Mouse (Mus musculus) embryonic facial prominence, embryonic 10.5 days (tissue): ENCODE measurements at regions not wholly inside any gene's neighbourhood (a gene's known extent, or its start where the extent isn't known, plus 50 kb on each side); places are given as distances from the start of the nearest gene placed in this dataset.
A peak's percentile ranks its signal among the peaks of the same experiment; 100 is the strongest.

Source experiments
- DNase-seq: peaks from one replicate; pipeline ENCODE4 v3.0.0-alpha.2; 2017; ENCODE audit warnings: low spot score
- H3K27ac ChIP-seq: fragments of 300-500 bp; sonication (generic); replicated peaks from 2 replicates; pipeline ENCODE4 v1.5.1; 2016; ENCODE audit warnings: mild to moderate bottlenecking
- H3K27me3 ChIP-seq: fragments of 300-500 bp; sonication (generic); replicated peaks from 2 replicates; pipeline ENCODE4 v1.6.1; 2016; ENCODE audit warnings: low read depth, mild to moderate bottlenecking; ENCODE audit not compliant: poor library complexity, severe bottlenecking
- H3K36me3 ChIP-seq: fragments of 300-500 bp; sonication (generic); replicated peaks from 2 replicates; pipeline ENCODE4 v1.6.1; 2016; ENCODE audit warnings: mild to moderate bottlenecking, moderate library complexity
- H3K4me1 ChIP-seq: fragments of 300-500 bp; sonication (generic); 2 replicates; pipeline ENCODE4 v1.6.1; 2016
- H3K4me3 ChIP-seq: fragments of 300-500 bp; sonication (generic); 2 replicates; pipeline ENCODE4 v1.5.1; 2016; ENCODE audit warnings: mild to moderate bottlenecking, moderate library complexity
- H3K9me3 ChIP-seq: fragments of 300-500 bp; sonication (generic); 2 replicates; pipeline ENCODE4 v1.6.1; 2016; ENCODE audit warnings: mild to moderate bottlenecking
- WGBS: fragments of 180-500 bp; shearing (Covaris S2); methylation state at CpG from one replicate; pipeline ENCODE4 v1.1.7; 2016; 5-methylcytosine and 5-hydroxymethylcytosine counted together

- 70% methylated on average over 10 of the region's 10 CpGs for WGBS
- Histone ChIP-seq H3K27me3 (no peaks in the 10 kb centered on the region; the same call in 1 of the 2 replicates), H3K36me3 (no peaks in the 10 kb centered on the region), H3K4me3 (no peak overlapping the region), H3K27ac (peak overlapping the region; percentile 54), H3K9me3 (no peaks in the 10 kb centered on the region), H3K4me1 (peaks cover 49% of the 10 kb centered on the region)
- DNase-seq = no peak
These were observed 295.3 kb downstream of the Tns1 start for GRCm38 (mm10) chr1:73828996-73829395.

- Histone ChIP-seq H3K9me3 (no peaks in the 10 kb centered on the region), H3K4me3 (no peak overlapping the region), H3K36me3 (no peaks in the 10 kb centered on the region), H3K27me3 (no peaks in the 10 kb centered on the region; the same call in 1 of the 2 replicates), H3K27ac (peak overlapping the region; percentile 81), H3K4me1 (peaks cover 65% of the 10 kb centered on the region)
- 37% methylated on average over 15 of the region's 15 CpGs for WGBS
- peak; percentile 90 for DNase-seq
These were observed 297.9 kb downstream of the Tns1 start for GRCm38 (mm10) chr1:73826243-73826930.

- Histone ChIP-seq H3K4me3 (no peak overlapping the region), H3K36me3 (no peaks in the 10 kb centered on the region), H3K9me3 (no peaks in the 10 kb centered on the region), H3K27ac (peak overlapping the region; percentile 53), H3K27me3 (no peaks in the 10 kb centered on the region; the same call in 1 of the 2 replicates), H3K4me1 (peaks cover 66% of the 10 kb centered on the region)
- 48% methylated on average over 8 of the region's 8 CpGs for WGBS
- DNase-seq = peak; percentile 29
These were observed 299.7 kb downstream of the Tns1 start for GRCm38 (mm10) chr1:73824406-73825184.

- WGBS = 88% methylated on average over 10 of the region's 10 CpGs
- Histone ChIP-seq H3K27me3 (no peaks in the 10 kb centered on the region; the same call in 1 of the 2 replicates), H3K27ac (no peak overlapping the region), H3K4me3 (no peak overlapping the region), H3K9me3 (no peaks in the 10 kb centered on the region), H3K36me3 (no peaks in the 10 kb centered on the region), H3K4me1 (peaks cover 62% of the 10 kb centered on the region)
- no peak for DNase-seq
These were observed 300.5 kb downstream of the Tns1 start for GRCm38 (mm10) chr1:73823726-73824125.

GRCm38 (mm10) chr1:73822616-73823015, 301.6 kb downstream of the Tns1 start:
- H3K27ac ChIP-seq = 0 out of 2 replicates have a peak overlapping the region, but pooled peaks have one; percentile 8
- 47% methylated on average over 6 of the region's 6 CpGs for WGBS

GRCm38 (mm10) chr1:73820701-73821100, 303.5 kb downstream of the Tns1 start:
- no peak overlapping the region for H3K4me3 ChIP-seq
- H3K9me3 ChIP-seq = no peaks in the 10 kb centered on the region
- no peak overlapping the region for H3K27ac ChIP-seq
- DNase-seq = no peak
- peaks cover 34% of the 10 kb centered on the region for H3K4me1 ChIP-seq
- no peaks in the 10 kb centered on the region; the same call in 1 of the 2 replicates for H3K27me3 ChIP-seq
- H3K36me3 ChIP-seq = no peaks in the 10 kb centered on the region
- WGBS = 68% methylated on average over 7 of the region's 7 CpGs

More at GRCm38 (mm10) chr1:73822616-73823015, 301.6 kb downstream of the Tns1 start:
- peaks cover 53% of the 10 kb centered on the region for H3K4me1 ChIP-seq
- H3K9me3 ChIP-seq = no peaks in the 10 kb centered on the region
- no peaks in the 10 kb centered on the region; the same call in 1 of the 2 replicates for H3K27me3 ChIP-seq
- DNase-seq = no peak
- H3K4me3 ChIP-seq = no peak overlapping the region
- no peaks in the 10 kb centered on the region for H3K36me3 ChIP-seq

GRCm38 (mm10) chr1:73807206-73807605, 317.0 kb downstream of the Tns1 start:
- H3K4me3 ChIP-seq = no peak overlapping the region
- H3K36me3 ChIP-seq = no peaks in the 10 kb centered on the region
- DNase-seq = no peak
- H3K27ac ChIP-seq = no peak overlapping the region
- WGBS = 84% methylated on average over 3 of the region's 3 CpGs
- no peaks in the 10 kb centered on the region for H3K4me1 ChIP-seq
- no peaks in the 10 kb centered on the region for H3K9me3 ChIP-seq
- no peaks in the 10 kb centered on the region for H3K27me3 ChIP-seq

GRCm38 (mm10) chr1:73805156-73805555, 319.1 kb downstream of the Tns1 start:
- no peaks in the 10 kb centered on the region for H3K27me3 ChIP-seq
- H3K36me3 ChIP-seq = no peaks in the 10 kb centered on the region
- no peak overlapping the region for H3K4me3 ChIP-seq
- DNase-seq = no peak
- H3K9me3 ChIP-seq = no peaks in the 10 kb centered on the region
- no peak overlapping the region for H3K27ac ChIP-seq
- no peaks in the 10 kb centered on the region for H3K4me1 ChIP-seq
- WGBS = 88% methylated on average over 9 of the region's 9 CpGs

GRCm38 (mm10) chr1:73799996-73800395, 324.3 kb downstream of the Tns1 start:
- Histone ChIP-seq H3K27ac (no peak overlapping the region), H3K9me3 (no peaks in the 10 kb centered on the region), H3K4me3 (no peak overlapping the region), H3K4me1 (peaks cover 5% of the 10 kb centered on the region; the same call in 1 of the 2 replicates), H3K27me3 (no peaks in the 10 kb centered on the region), H3K36me3 (no peaks in the 10 kb centered on the region)
- WGBS = 86% methylated on average over 1 of the region's 1 CpGs
- no peak for DNase-seq

GRCm38 (mm10) chr1:73799246-73799645, 325.0 kb downstream of the Tns1 start:
- H3K27me3 ChIP-seq = no peaks in the 10 kb centered on the region
- 63% methylated on average over 8 of the region's 8 CpGs for WGBS
- H3K9me3 ChIP-seq = no peaks in the 10 kb centered on the region
- no peak overlapping the region for H3K4me3 ChIP-seq
- H3K4me1 ChIP-seq = peaks cover 5% of the 10 kb centered on the region; the same call in 1 of the 2 replicates
- DNase-seq = no peak
- no peak overlapping the region for H3K27ac ChIP-seq
- H3K36me3 ChIP-seq = no peaks in the 10 kb centered on the region

- no peaks in the 10 kb centered on the region for H3K36me3 ChIP-seq
- no peak for DNase-seq
- WGBS = 83% methylated on average over 2 of the region's 2 CpGs
These were observed 326.4 kb downstream of the Tns1 start for GRCm38 (mm10) chr1:73797858-73798257.

GRCm38 (mm10) chr1:73797413-73797812, 326.8 kb downstream of the Tns1 start:
- DNase-seq = no peak
- no peak overlapping the region for H3K4me3 ChIP-seq
- H3K36me3 ChIP-seq = no peaks in the 10 kb centered on the region
- 97% methylated on average over 2 of the region's 2 CpGs for WGBS
- peaks cover 5% of the 10 kb centered on the region; the same call in 1 of the 2 replicates for H3K4me1 ChIP-seq
- H3K27ac ChIP-seq = no peak overlapping the region
- H3K27me3 ChIP-seq = no peaks in the 10 kb centered on the region
- H3K9me3 ChIP-seq = no peaks in the 10 kb centered on the region

More at GRCm38 (mm10) chr1:73797858-73798257, 326.4 kb downstream of the Tns1 start:
- Histone ChIP-seq H3K27me3 (no peaks in the 10 kb centered on the region), H3K4me3 (no peak overlapping the region), H3K27ac (no peak overlapping the region), H3K9me3 (no peaks in the 10 kb centered on the region), H3K4me1 (peaks cover 5% of the 10 kb centered on the region; the same call in 1 of the 2 replicates)
